Mouse (Mus musculus) intestine, postnatal 0 days (tissue): ENCODE results near the gene Evi5. TPM values are rescaled to one million over a fixed set of nuclear protein-coding genes. Genes with fewer than 3 reads are reported as not detected.

Experiments used
- ATAC-seq: fragments of 200-750 bp; cut with Nextera tagmentation; 2 replicates; pipeline ENCODE4 v1.8.0; 2017; ENCODE audit warnings: mild to moderate bottlenecking, moderate TSS enrichment, moderate library complexity
- H3K27ac ChIP-seq: fragments of 300-500 bp; sonication (generic); 2 replicates; pipeline ENCODE4 v1.5.1; 2014; ENCODE audit warnings: mild to moderate bottlenecking, low read depth, low read length, moderate library complexity
- H3K27me3 ChIP-seq: fragments of 300-500 bp; sonication (generic); replicated peaks from 2 replicates; pipeline ENCODE4 v1.6.1; 2014; ENCODE audit warnings: low read length, mixed read lengths; ENCODE audit not compliant: control insufficient read depth, insufficient read depth
- H3K36me3 ChIP-seq: fragments of 300-500 bp; sonication (generic); 2 replicates; pipeline ENCODE4 v1.6.1; 2014; ENCODE audit warnings: mild to moderate bottlenecking, moderate library complexity; ENCODE audit not compliant: control insufficient read depth, insufficient read depth
- H3K4me1 ChIP-seq: fragments of 300-500 bp; sonication (generic); replicated peaks from 2 replicates; pipeline ENCODE4 v1.6.1; 2014; ENCODE audit warnings: antibody characterized with exemption, low read length, mixed read lengths; ENCODE audit not compliant: control insufficient read depth, insufficient read depth
- H3K4me2 ChIP-seq: fragments of 300-500 bp; sonication (generic); replicated peaks from 2 replicates; pipeline ENCODE4 v1.6.1; 2014; ENCODE audit warnings: low read depth, mild to moderate bottlenecking, moderate library complexity
- H3K4me3 ChIP-seq: fragments of 300-500 bp; sonication (generic); 2 replicates; pipeline ENCODE4 v1.5.1; 2014; ENCODE audit warnings: low read depth, low read length
- H3K9ac ChIP-seq: fragments of 300-500 bp; sonication (generic); 2 replicates; pipeline ENCODE4 v1.6.1; 2014; ENCODE audit warnings: mild to moderate bottlenecking, low read depth, low read length
- H3K9me3 ChIP-seq: fragments of 300-500 bp; sonication (generic); 2 replicates; pipeline ENCODE4 v1.6.1; 2016; ENCODE audit warnings: mixed run types; ENCODE audit not compliant: control insufficient read depth
- CTCF ChIP-seq: sonication (generic); IDR thresholded peaks from 2 replicates; pipeline ENCODE4 v1.5.1; 2016; ENCODE audit warnings: low read depth, mild to moderate bottlenecking, control low read depth, antibody characterized with exemption, moderate library complexity
- WGBS: fragments of 180-500 bp; shearing (Covaris S2); extraction: QIAGEN DNeasy Blood & Tissue Kit; methylation state at CpG from one replicate; pipeline ENCODE4 v1.1.7; 2014; 5-methylcytosine and 5-hydroxymethylcytosine counted together
- polyA plus RNA-seq: library from polyadenylated mRNA; unstranded; fragments of >200 nt; fragmentation: Nextera tagmentation; extraction: Ambion mirVana; gene quantifications from 2 replicates; pipeline ENCODE4 v1.2.1, GENCODE M21; 2015

Evi5 gene
- polyA plus RNA-seq, 1 experiment from 2014 or later: 39.7 TPM

DNA sequence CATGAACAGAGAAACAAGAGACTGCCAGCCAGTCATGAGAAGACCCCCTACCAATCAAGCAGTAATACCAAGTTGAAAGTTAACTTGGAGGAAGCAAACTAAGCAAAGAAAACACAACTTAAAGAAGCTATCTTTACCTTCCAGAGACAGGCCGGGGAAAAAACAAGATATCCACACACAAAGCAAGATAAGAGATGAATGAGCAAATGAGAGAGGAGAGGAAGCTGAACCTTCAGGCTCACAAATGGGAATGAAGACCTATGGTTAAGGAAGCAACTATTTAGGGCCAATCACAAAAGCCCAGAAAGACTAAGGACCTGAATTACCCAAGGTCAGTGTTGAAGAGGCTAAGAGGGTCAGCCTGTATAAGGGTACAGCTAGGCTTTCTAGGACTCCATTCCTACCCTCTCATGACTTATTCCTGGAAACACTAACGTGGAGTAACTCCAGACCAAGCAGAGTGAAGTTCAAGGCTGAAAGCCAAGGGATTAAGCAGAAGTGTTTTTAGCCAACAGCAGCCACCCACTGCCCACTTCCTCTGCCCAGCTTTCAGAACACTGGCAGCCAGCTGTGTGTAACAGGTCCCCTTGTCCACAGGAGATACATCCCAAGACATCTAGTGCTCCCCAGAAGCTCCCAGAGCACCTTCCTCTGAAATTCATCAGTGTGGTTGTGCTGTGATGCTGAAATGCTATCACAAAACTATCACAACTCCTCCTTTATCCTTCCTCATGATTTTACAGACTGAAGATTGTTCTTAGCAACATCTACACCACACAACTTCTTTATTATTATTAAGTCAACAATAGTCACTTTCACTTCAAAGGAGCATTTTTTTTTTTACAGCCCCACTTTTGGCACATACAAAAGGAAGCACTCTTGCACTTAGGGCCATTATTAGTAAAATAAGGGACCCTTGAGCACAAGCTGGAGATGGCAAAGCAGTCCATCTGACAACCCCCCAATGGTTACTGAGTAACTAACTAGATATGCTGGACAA lies 8.5 kb downstream of the Evi5 start:
- no peak overlapping the region for H3K27ac ChIP-seq
- 0 out of 2 replicates have a peak, but pooled peaks cover 2% of the 10 kb centered on the region for H3K4me1 ChIP-seq
- H3K9me3 ChIP-seq: no peaks in the 10 kb centered on the region
- TF ChIP-seq CTCF: no peak
- WGBS: 36% methylated on average over 2 of the region's 2 CpGs
- ATAC-seq: no peak
- H3K36me3 ChIP-seq: no peaks in the 10 kb centered on the region
- H3K4me2 ChIP-seq: no peak overlapping the region
- H3K27me3 ChIP-seq: no peaks in the 10 kb centered on the region
- no peak overlapping the region for H3K9ac ChIP-seq
- no peak overlapping the region for H3K4me3 ChIP-seq

DNA sequence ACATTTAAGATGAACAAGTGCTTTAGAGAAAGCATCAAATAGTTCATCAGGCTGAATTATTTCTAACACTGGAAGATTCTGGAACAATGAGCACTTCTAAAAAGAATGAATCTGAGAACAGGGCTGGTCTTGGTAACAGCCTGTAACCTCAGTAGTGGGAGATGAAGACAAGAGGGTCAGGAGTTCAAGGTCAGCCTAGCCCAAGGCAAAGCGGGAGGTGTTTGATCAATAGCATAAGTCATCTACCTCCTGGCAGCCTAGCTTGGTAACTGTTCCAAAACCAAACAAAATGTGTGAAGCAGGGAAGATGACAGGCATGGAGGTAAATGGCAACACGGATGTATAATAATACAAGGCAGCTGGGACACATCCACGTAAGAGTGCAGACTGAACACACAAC lies 10.9 kb downstream of the Evi5 start:
- H3K27ac ChIP-seq: no peak overlapping the region
- H3K4me1 ChIP-seq: 0 out of 2 replicates have a peak, but pooled peaks cover 2% of the 10 kb centered on the region
- H3K4me2 ChIP-seq: no peak overlapping the region
- no peak overlapping the region for H3K9ac ChIP-seq
- no peaks in the 10 kb centered on the region for H3K9me3 ChIP-seq
- H3K27me3 ChIP-seq: no peaks in the 10 kb centered on the region
- TF ChIP-seq CTCF: no peak
- H3K4me3 ChIP-seq: no peak overlapping the region
- no peak for ATAC-seq
- 64% methylated on average over 3 of the region's 3 CpGs for WGBS
- H3K36me3 ChIP-seq: no peaks in the 10 kb centered on the region

DNA sequence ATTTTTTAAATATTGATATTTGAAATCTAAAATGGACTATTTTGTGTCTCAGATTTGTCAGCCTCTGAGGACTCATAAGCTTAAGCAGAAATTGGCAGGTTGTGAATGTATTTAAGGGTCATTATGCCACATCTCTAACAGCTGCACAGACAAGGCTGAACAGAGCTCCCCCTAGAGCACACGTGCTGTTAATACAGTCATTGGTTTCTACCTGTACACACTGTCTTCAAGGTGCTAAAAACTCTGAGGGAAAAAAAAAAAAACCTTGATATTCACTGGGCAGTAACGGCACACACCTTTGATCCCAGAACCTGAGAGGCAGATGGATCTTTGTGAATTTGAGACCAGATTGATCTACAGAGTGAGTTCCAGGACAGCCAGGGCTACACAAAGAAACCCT lies 15.9 kb downstream of the Evi5 start:
- Histone ChIP-seq H3K4me1 (no peaks in the 10 kb centered on the region; the same call in 1 of the 2 replicates), H3K9ac (no peak overlapping the region), H3K4me2 (no peak overlapping the region), H3K27me3 (no peaks in the 10 kb centered on the region), H3K4me3 (no peak overlapping the region), H3K9me3 (no peaks in the 10 kb centered on the region), H3K36me3 (no peaks in the 10 kb centered on the region), H3K27ac (no peak overlapping the region)
- ATAC-seq: no peak
- WGBS: 25% methylated on average over 2 of the region's 2 CpGs
- peak; percentile 71 for TF ChIP-seq CTCF

GRCm38 (mm10) chr5:107855546-107855945 lies 19.4 kb downstream of the Evi5 start:
- Histone ChIP-seq H3K4me3 (no peak overlapping the region), H3K27ac (no peak overlapping the region), H3K9ac (no peak overlapping the region), H3K4me2 (no peak overlapping the region), H3K4me1 (no peaks in the 10 kb centered on the region; the same call in 1 of the 2 replicates), H3K9me3 (no peaks in the 10 kb centered on the region), H3K27me3 (no peaks in the 10 kb centered on the region), H3K36me3 (no peaks in the 10 kb centered on the region)
- WGBS: 44% methylated on average over 2 of the region's 2 CpGs
- no peak for ATAC-seq
- no peak for TF ChIP-seq CTCF

GRCm38 (mm10) chr5:107854556-107854955 lies 20.4 kb downstream of the Evi5 start:
- no peak overlapping the region for H3K9ac ChIP-seq
- 36% methylated on average over 3 of the region's 3 CpGs for WGBS
- no peak overlapping the region for H3K27ac ChIP-seq
- no peaks in the 10 kb centered on the region for H3K27me3 ChIP-seq
- TF ChIP-seq CTCF: no peak
- no peaks in the 10 kb centered on the region for H3K36me3 ChIP-seq
- no peak overlapping the region for H3K4me3 ChIP-seq
- no peaks in the 10 kb centered on the region for H3K9me3 ChIP-seq
- ATAC-seq: peak; percentile 61
- no peaks in the 10 kb centered on the region; the same call in 1 of the 2 replicates for H3K4me1 ChIP-seq
- no peak overlapping the region for H3K4me2 ChIP-seq

- Histone ChIP-seq H3K27ac (no peak overlapping the region), H3K4me2 (no peak overlapping the region), H3K4me1 (no peaks in the 10 kb centered on the region; the same call in 1 of the 2 replicates), H3K4me3 (no peak overlapping the region), H3K27me3 (no peaks in the 10 kb centered on the region), H3K36me3 (no peaks in the 10 kb centered on the region), H3K9ac (no peak overlapping the region), H3K9me3 (no peaks in the 10 kb centered on the region)
- no peak for ATAC-seq
- WGBS: 40% methylated on average over 6 of the region's 6 CpGs
- no peak for TF ChIP-seq CTCF
These were observed 21.1 kb downstream of the Evi5 start for GRCm38 (mm10) chr5:107853807-107854206.
